Mouse (Mus musculus): Measurements from ENCODE around the gene Mgat4d. TPM values are rescaled to one million over a fixed set of nuclear protein-coding genes. Genes with fewer than 3 reads are reported as not detected.

Gene Mgat4d
- polyA plus RNA-seq, 1 experiment from 2014 or later: not detected

DNA sequence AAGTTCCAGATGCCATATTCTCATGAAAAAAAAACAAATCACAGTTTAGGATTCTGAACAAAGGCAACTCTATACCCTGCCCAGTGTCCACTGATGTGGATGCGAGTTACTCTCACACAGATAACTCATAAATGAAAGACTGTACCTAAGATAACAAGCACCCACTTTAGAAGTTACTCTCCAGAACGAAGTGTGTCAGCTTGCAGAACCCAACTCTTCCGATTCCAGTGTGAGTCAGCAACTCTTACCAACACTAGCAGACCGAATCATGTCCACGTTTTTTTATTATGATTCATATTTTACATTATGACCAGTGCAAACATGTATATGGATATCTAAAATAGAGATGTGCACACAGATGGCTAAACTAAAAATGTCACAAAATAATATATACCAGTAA, 20.4 kb upstream of the Mgat4d start:
- Histone ChIP-seq H3K36me3 (ENCODE audit: control insufficient read depth, insufficient read depth, low read length) (no peaks in the 10 kb centered on the region), H3K4me3 (ENCODE audit: low read depth, low read length) (no peak overlapping the region), H3K9me3 (ENCODE audit: control insufficient read depth, low read length) (no peaks in the 10 kb centered on the region), H3K4me1 (ENCODE audit: control insufficient read depth, insufficient read depth, low read length) (0 out of 2 replicates have a peak, but pooled peaks cover 2% of the 10 kb centered on the region), H3K4me2 (ENCODE audit: low read depth) (no peak overlapping the region), H3K27me3 (ENCODE audit: control insufficient read depth, insufficient read depth, low read length) (no peaks in the 10 kb centered on the region), H3K9ac (ENCODE audit: low read length) (no peak overlapping the region), H3K27ac (ENCODE audit: low read depth, low read length) (no peak overlapping the region)
- 97% methylated on average over 5 of the region's 5 CpGs for WGBS
- ATAC-seq (ENCODE audit: insufficient read depth, low FRiP score, low TSS enrichment) (no peak), DNase-seq (ENCODE audit: low spot score) (no peak)

- Histone ChIP-seq H3K9ac (ENCODE audit: low read length) (peak overlapping the region; percentile 81), H3K4me2 (ENCODE audit: low read depth) (peak overlapping the region; percentile 79), H3K27ac (ENCODE audit: low read depth, low read length) (no peak overlapping the region), H3K36me3 (ENCODE audit: control insufficient read depth, insufficient read depth, low read length) (no peaks in the 10 kb centered on the region), H3K27me3 (ENCODE audit: control insufficient read depth, insufficient read depth, low read length) (no peaks in the 10 kb centered on the region), H3K4me1 (ENCODE audit: control insufficient read depth, insufficient read depth, low read length) (0 out of 2 replicates have a peak, but pooled peaks cover 2% of the 10 kb centered on the region), H3K4me3 (ENCODE audit: low read depth, low read length) (peak overlapping the region; percentile 87), H3K9me3 (ENCODE audit: control insufficient read depth, low read length) (no peaks in the 10 kb centered on the region)
- ATAC-seq (ENCODE audit: insufficient read depth, low FRiP score, low TSS enrichment): peak; percentile 32
- DNase-seq (ENCODE audit: low spot score): no peak
- 13% methylated on average over 7 of the region's 7 CpGs for WGBS
Observed at GRCm38 (mm10) chr8:83331567-83331898, 16.7 kb upstream of the Mgat4d start.

- Histone ChIP-seq H3K9ac (ENCODE audit: low read length) (peak within 1 kb of the TSS; percentile 81), H3K4me1 (ENCODE audit: control insufficient read depth, insufficient read depth, low read length) (0 out of 2 replicates have a peak, but pooled peaks cover 2% of the 10 kb centered on the region), H3K27me3 (ENCODE audit: control insufficient read depth, insufficient read depth, low read length) (no peaks in the 10 kb centered on the region), H3K27ac (ENCODE audit: low read depth, low read length) (peak within 1 kb of the TSS; percentile 50; the same call in 1 of the 2 replicates), H3K36me3 (ENCODE audit: control insufficient read depth, insufficient read depth, low read length) (no peaks in the 10 kb centered on the region), H3K9me3 (ENCODE audit: control insufficient read depth, low read length) (no peaks in the 10 kb centered on the region), H3K4me3 (ENCODE audit: low read depth, low read length) (peak within 1 kb of the TSS; percentile 87), H3K4me2 (ENCODE audit: low read depth) (peak within 1 kb of the TSS; percentile 79)
- under 1% methylated on average over 84 of the region's 85 CpGs for WGBS
- DNase-seq (ENCODE audit: low spot score) (peak; percentile 98), ATAC-seq (ENCODE audit: insufficient read depth, low FRiP score, low TSS enrichment) (peak; percentile 98)
Observed at GRCm38 (mm10) chr8:83331899-83332697, 16.2 kb upstream of the Mgat4d start, which contains the start of gene Elmod2. Gene Elmod2, minus strand, starts transcription at chr8:83332486.

- Histone ChIP-seq H3K27me3 (ENCODE audit: control insufficient read depth, insufficient read depth, low read length) (no peaks in the 10 kb centered on the region), H3K4me2 (ENCODE audit: low read depth) (peak overlapping the region; percentile 49), H3K4me1 (ENCODE audit: control insufficient read depth, insufficient read depth, low read length) (0 out of 2 replicates have a peak, but pooled peaks cover 2% of the 10 kb centered on the region), H3K36me3 (ENCODE audit: control insufficient read depth, insufficient read depth, low read length) (no peaks in the 10 kb centered on the region), H3K9ac (ENCODE audit: low read length) (no peak overlapping the region), H3K4me3 (ENCODE audit: low read depth, low read length) (peak overlapping the region; percentile 87; the same call in 1 of the 2 replicates), H3K9me3 (ENCODE audit: control insufficient read depth, low read length) (no peaks in the 10 kb centered on the region), H3K27ac (ENCODE audit: low read depth, low read length) (no peak overlapping the region)
- ATAC-seq (ENCODE audit: insufficient read depth, low FRiP score, low TSS enrichment): peak; percentile 3; the same call in 1 of the 2 replicates
- DNase-seq (ENCODE audit: low spot score): no peak
- 9% methylated on average over 7 of the region's 7 CpGs for WGBS
Observed at GRCm38 (mm10) chr8:83332864-83333263, 15.4 kb upstream of the Mgat4d start.

DNA sequence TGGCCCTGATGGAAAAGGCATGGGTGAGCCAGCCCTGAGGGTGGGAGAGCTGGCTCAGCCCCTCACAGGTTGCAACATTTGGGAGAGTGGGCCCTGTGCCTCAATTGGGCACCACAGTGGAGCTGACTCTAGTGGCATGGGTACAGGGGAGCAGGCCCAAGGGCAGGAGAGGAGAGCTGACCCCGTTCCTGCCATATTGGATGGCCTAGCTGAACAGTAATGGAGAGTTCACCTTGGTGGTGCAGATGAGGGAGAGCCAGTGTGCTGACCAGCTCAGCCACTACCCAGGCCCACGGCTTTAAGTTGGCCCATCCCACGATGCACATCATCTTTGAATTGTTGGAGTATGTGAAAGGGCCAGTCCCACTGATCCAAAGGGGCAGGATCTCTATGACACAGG, 6.2 kb upstream of the Mgat4d start:
- no peak overlapping the region for H3K4me3 ChIP-seq (ENCODE audit: low read depth, low read length)
- 77% methylated on average over 3 of the region's 3 CpGs for WGBS
- no peak overlapping the region for H3K9ac ChIP-seq (ENCODE audit: low read length)
- DNase-seq (ENCODE audit: low spot score) (no peak), ATAC-seq (ENCODE audit: insufficient read depth, low FRiP score, low TSS enrichment) (no peak)
- H3K4me2 ChIP-seq (ENCODE audit: low read depth): no peak overlapping the region
- H3K9me3 ChIP-seq (ENCODE audit: control insufficient read depth, low read length): no peaks in the 10 kb centered on the region
- no peak overlapping the region for H3K27ac ChIP-seq (ENCODE audit: low read depth, low read length)
- no peaks in the 10 kb centered on the region for H3K36me3 ChIP-seq (ENCODE audit: control insufficient read depth, insufficient read depth, low read length)
- H3K4me1 ChIP-seq (ENCODE audit: control insufficient read depth, insufficient read depth, low read length): no peaks in the 10 kb centered on the region
- no peaks in the 10 kb centered on the region for H3K27me3 ChIP-seq (ENCODE audit: control insufficient read depth, insufficient read depth, low read length)

DNA sequence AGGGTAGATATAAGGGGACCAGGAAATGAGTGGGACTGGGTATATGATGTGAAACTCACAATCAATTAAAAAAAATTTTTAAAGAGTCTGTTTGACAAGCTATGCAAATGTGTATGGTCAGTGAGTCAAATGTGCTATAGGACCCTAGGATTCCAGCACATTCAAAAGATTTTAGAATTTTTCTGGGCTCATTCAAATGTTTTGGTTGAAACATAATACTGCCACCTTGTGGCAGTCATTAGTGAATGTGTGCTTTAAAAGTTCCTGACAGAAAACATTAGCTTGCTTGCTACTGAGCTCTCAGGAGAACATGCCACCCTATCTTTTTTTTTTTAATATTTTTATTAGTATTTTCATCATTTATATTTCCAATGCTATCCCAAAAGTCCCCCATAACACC, 5.6 kb upstream of the Mgat4d start:
- Histone ChIP-seq H3K4me2 (ENCODE audit: low read depth) (no peak overlapping the region), H3K36me3 (ENCODE audit: control insufficient read depth, insufficient read depth, low read length) (no peaks in the 10 kb centered on the region), H3K9ac (ENCODE audit: low read length) (no peak overlapping the region), H3K9me3 (ENCODE audit: control insufficient read depth, low read length) (no peaks in the 10 kb centered on the region), H3K4me3 (ENCODE audit: low read depth, low read length) (no peak overlapping the region), H3K27me3 (ENCODE audit: control insufficient read depth, insufficient read depth, low read length) (no peaks in the 10 kb centered on the region), H3K27ac (ENCODE audit: low read depth, low read length) (no peak overlapping the region), H3K4me1 (ENCODE audit: control insufficient read depth, insufficient read depth, low read length) (no peaks in the 10 kb centered on the region)
- no peak for DNase-seq (ENCODE audit: low spot score)
- ATAC-seq (ENCODE audit: insufficient read depth, low FRiP score, low TSS enrichment): no peak

DNA sequence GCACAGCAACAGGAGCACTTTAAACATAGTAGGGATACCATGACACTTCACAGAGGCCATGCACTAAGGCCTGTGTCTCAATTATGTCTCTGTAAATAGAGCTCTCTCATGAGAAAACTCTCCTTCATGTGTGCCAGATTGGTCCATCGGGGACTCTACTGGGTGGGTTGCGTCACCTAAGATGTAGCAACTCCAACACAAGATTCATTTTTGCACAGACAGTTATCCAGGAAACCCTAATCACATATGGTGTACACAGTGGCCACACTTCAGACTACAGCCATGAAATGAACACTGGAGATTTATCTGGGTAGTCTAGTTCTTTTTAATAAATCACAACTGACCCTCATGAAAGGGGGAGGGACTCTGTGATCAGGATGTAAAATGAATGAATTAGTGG, 3.0 kb downstream of the Mgat4d start:
- WGBS: 96% methylated on average over 2 of the region's 2 CpGs
- Histone ChIP-seq H3K4me2 (ENCODE audit: low read depth) (no peak overlapping the region), H3K9me3 (ENCODE audit: control insufficient read depth, low read length) (no peaks in the 10 kb centered on the region), H3K4me1 (ENCODE audit: control insufficient read depth, insufficient read depth, low read length) (no peaks in the 10 kb centered on the region), H3K27ac (ENCODE audit: low read depth, low read length) (no peak overlapping the region), H3K27me3 (ENCODE audit: control insufficient read depth, insufficient read depth, low read length) (no peaks in the 10 kb centered on the region), H3K9ac (ENCODE audit: low read length) (no peak overlapping the region), H3K36me3 (ENCODE audit: control insufficient read depth, insufficient read depth, low read length) (no peaks in the 10 kb centered on the region), H3K4me3 (ENCODE audit: low read depth, low read length) (no peak overlapping the region)
- ATAC-seq (ENCODE audit: insufficient read depth, low FRiP score, low TSS enrichment) (no peak), DNase-seq (ENCODE audit: low spot score) (no peak)

- Histone ChIP-seq H3K9ac (ENCODE audit: low read length) (no peak overlapping the region), H3K4me1 (ENCODE audit: control insufficient read depth, insufficient read depth, low read length) (no peaks in the 10 kb centered on the region), H3K9me3 (ENCODE audit: control insufficient read depth, low read length) (no peaks in the 10 kb centered on the region), H3K36me3 (ENCODE audit: control insufficient read depth, insufficient read depth, low read length) (no peaks in the 10 kb centered on the region), H3K27me3 (ENCODE audit: control insufficient read depth, insufficient read depth, low read length) (no peaks in the 10 kb centered on the region), H3K27ac (ENCODE audit: low read depth, low read length) (no peak overlapping the region), H3K4me2 (ENCODE audit: low read depth) (no peak overlapping the region), H3K4me3 (ENCODE audit: low read depth, low read length) (no peak overlapping the region)
- DNase-seq (ENCODE audit: low spot score) (no peak), ATAC-seq (ENCODE audit: insufficient read depth, low FRiP score, low TSS enrichment) (no peak)
- WGBS: 70% methylated on average over 7 of the region's 7 CpGs
Observed at GRCm38 (mm10) chr8:83363156-83363769, 15.0 kb downstream of the Mgat4d start.

DNA sequence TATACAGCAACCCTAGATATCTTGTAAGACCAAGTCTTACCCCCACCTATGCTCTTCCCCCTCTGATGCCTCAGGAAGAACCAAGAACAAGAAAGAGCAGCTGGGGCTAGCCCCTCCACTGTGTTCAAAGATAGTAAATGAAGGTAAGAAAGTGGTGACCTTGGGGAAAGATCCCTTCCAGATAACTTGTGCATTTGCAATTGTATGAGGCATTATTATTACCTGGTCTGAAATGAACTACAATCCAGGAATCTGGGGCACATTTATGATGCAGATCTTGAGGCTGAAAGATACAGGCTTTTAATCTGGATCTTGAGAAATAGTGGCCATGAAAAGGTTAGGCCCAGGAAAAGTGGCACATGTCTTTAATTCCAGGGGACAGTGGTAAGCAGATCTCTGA, 29.0 kb downstream of the Mgat4d start:
- no peak overlapping the region for H3K9ac ChIP-seq (ENCODE audit: low read length)
- H3K4me2 ChIP-seq (ENCODE audit: low read depth): no peak overlapping the region
- H3K9me3 ChIP-seq (ENCODE audit: control insufficient read depth, low read length): no peaks in the 10 kb centered on the region
- H3K27ac ChIP-seq (ENCODE audit: low read depth, low read length): no peak overlapping the region
- no peak for ATAC-seq (ENCODE audit: insufficient read depth, low FRiP score, low TSS enrichment)
- H3K4me3 ChIP-seq (ENCODE audit: low read depth, low read length): no peak overlapping the region
- no peaks in the 10 kb centered on the region for H3K4me1 ChIP-seq (ENCODE audit: control insufficient read depth, insufficient read depth, low read length)
- no peak for DNase-seq (ENCODE audit: low spot score)
- no peaks in the 10 kb centered on the region for H3K27me3 ChIP-seq (ENCODE audit: control insufficient read depth, insufficient read depth, low read length)
- H3K36me3 ChIP-seq (ENCODE audit: control insufficient read depth, insufficient read depth, low read length): no peaks in the 10 kb centered on the region

Data from neural tube, embryonic 11.5 days (tissue).